Mouse (Mus musculus): ENCODE measurements at regions not wholly inside any gene's neighbourhood (a gene's known extent, or its start where the extent isn't known, plus 50 kb on each side); places are given as distances from the start of the nearest gene placed in this dataset.

DNA sequence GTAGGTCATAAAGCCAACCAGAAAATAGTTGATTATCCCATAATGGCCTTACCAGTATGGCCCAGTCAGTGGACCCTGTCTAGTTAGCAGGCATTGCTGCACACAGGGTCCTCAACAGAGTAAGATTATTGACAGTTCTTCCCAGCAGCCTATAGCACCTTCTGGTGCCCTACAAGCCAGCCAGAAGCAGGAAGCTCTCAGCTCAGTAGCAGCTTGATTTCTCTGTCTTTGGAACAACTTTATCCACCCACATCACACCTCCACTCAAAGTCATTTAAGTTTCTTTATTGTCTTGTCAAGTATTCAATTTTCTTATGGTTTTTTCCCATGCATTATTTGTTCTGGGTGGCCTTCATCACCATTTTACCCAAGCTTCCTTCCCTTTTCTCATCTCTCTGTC lies 108.8 kb upstream of the Adra1d start:
- no peak for TF ChIP-seq CTCF (IDR thresholded peaks at IDR 0.05)
- no peak for TF ChIP-seq POLR2A (IDR thresholded peaks at IDR 0.05; ENCODE audit: insufficient read depth, low read depth, low read length)
- no peak for TF ChIP-seq EP300 (IDR thresholded peaks at IDR 0.05; ENCODE audit: insufficient read depth, low read depth, low read length)
